In genomic region chr16:77789652-77790051, GRCm38 (mm10) we compare ENCODE assay signal across 23 mouse cellular contexts.
DNase-seq lines count a peak whose midpoint lies in the region; ATAC-seq and TF ChIP-seq lines count a peak whose summit lies in the region.
"Had no signal": no experiment of that assay in that cellular context is flagged by ENCODE, and none has a peak within 500 bp of the region (broad histone marks: within the 10 kb centered on the region; RNA-seq: fewer than 3 reads in every experiment).

No protein-coding gene starts in this region.

- H3K4me1 ChIP-seq in hindbrain, embryonic 14.5 days (replicated peaks; ENCODE audit: control insufficient read depth, insufficient read depth, low read length) = peaks cover 19% of the 10 kb centered on the region; the same call in 1 of the 2 replicates
- peaks cover 22% of the 10 kb centered on the region for H3K4me1 ChIP-seq in midbrain, embryonic 12.5 days
- no peaks in the 10 kb centered on the region for H3K4me1 ChIP-seq in neural tube, embryonic 14.5 days (ENCODE audit: control insufficient read depth, insufficient read depth, low read length)
- no peaks in the 10 kb centered on the region for H3K4me1 ChIP-seq in liver, postnatal 0 days (ENCODE audit: insufficient read depth)
- no peaks in the 10 kb centered on the region for H3K4me1 ChIP-seq in heart, embryonic 11.5 days (ENCODE audit: control insufficient read depth, insufficient read depth, low read length)
- H3K4me1 ChIP-seq: heart, embryonic 10.5 days had no signal

- H3K27ac ChIP-seq in layer of hippocampus, adult 2 months = peak overlapping the region; percentile 93
- peak overlapping the region; percentile 99 for H3K27ac ChIP-seq in hindbrain, embryonic 14.5 days
- peak overlapping the region; percentile 92 for H3K27ac ChIP-seq in midbrain, embryonic 12.5 days (replicated peaks)
- peak overlapping the region; percentile 98 for H3K27ac ChIP-seq in neural tube, embryonic 14.5 days (ENCODE audit: low read depth, low read length)
- H3K27ac ChIP-seq in liver, postnatal 0 days (ENCODE audit: low read depth) = no peak overlapping the region
- no peak overlapping the region for H3K27ac ChIP-seq in heart, embryonic 11.5 days (ENCODE audit: low read depth, low read length)
- H3K27ac ChIP-seq: embryonic facial prominence, embryonic 12.5 days; heart, embryonic 10.5 days; kidney, embryonic 15.5 days; left cerebral cortex, adult 2 months had no signal

- no peaks in the 10 kb centered on the region for H3K9me3 ChIP-seq in hindbrain, embryonic 14.5 days (ENCODE audit: control insufficient read depth, low read length)
- H3K9me3 ChIP-seq in midbrain, embryonic 12.5 days = no peaks in the 10 kb centered on the region
- H3K9me3 ChIP-seq in neural tube, embryonic 14.5 days (ENCODE audit: control insufficient read depth, low read length) = no peaks in the 10 kb centered on the region
- H3K9me3 ChIP-seq in liver, postnatal 0 days (ENCODE audit: low read length) = no peaks in the 10 kb centered on the region
- H3K9me3 ChIP-seq in heart, embryonic 11.5 days (replicated peaks; ENCODE audit: control insufficient read depth, low read length) = no peaks in the 10 kb centered on the region
- H3K9me3 ChIP-seq: embryonic facial prominence, embryonic 12.5 days; heart, embryonic 10.5 days; kidney, embryonic 15.5 days had no signal

- no peak; the same call in 1 of the 2 replicates for ATAC-seq in hindbrain, embryonic 14.5 days (ENCODE audit: low FRiP score)
- no peak for ATAC-seq in midbrain, embryonic 12.5 days (ENCODE audit: low FRiP score, low read depth)
- ATAC-seq in neural tube, embryonic 14.5 days (ENCODE audit: low read depth) = peak; percentile 55; the same call in 1 of the 2 replicates
- no peak for ATAC-seq in liver, postnatal 0 days
- ATAC-seq in heart, embryonic 11.5 days (replicated peaks; ENCODE audit: insufficient number of reproducible peaks, low FRiP score, low TSS enrichment) = no peak
- ATAC-seq: intestine, postnatal 0 days; Patski had no signal

- no peak overlapping the region for H3K4me3 ChIP-seq in layer of hippocampus, adult 2 months
- no peak overlapping the region for H3K4me3 ChIP-seq in hindbrain, embryonic 14.5 days (replicated peaks; ENCODE audit: low read length)
- H3K4me3 ChIP-seq in midbrain, embryonic 12.5 days = no peak overlapping the region
- H3K4me3 ChIP-seq in neural tube, embryonic 14.5 days (ENCODE audit: low read depth, low read length) = no peak overlapping the region
- no peak overlapping the region for H3K4me3 ChIP-seq in liver, postnatal 0 days (ENCODE audit: low read depth, low read length)
- H3K4me3 ChIP-seq in heart, embryonic 11.5 days (ENCODE audit: low read depth, low read length) = no peak overlapping the region
- H3K4me3 ChIP-seq: embryonic facial prominence, embryonic 12.5 days; heart, embryonic 10.5 days; kidney, embryonic 15.5 days; left cerebral cortex, adult 2 months had no signal

- H3K9ac ChIP-seq in hindbrain, embryonic 14.5 days = peak overlapping the region; percentile 57; the same call in 1 of the 2 replicates
- H3K9ac ChIP-seq in midbrain, embryonic 12.5 days (replicated peaks) = no peak overlapping the region
- H3K9ac ChIP-seq in neural tube, embryonic 14.5 days (replicated peaks; ENCODE audit: low read depth, low read length) = no peak overlapping the region
- no peak overlapping the region for H3K9ac ChIP-seq in liver, postnatal 0 days (replicated peaks)
- no peak overlapping the region for H3K9ac ChIP-seq in heart, embryonic 11.5 days (ENCODE audit: low read depth, low read length)
- H3K9ac ChIP-seq: embryonic facial prominence, embryonic 12.5 days; kidney, embryonic 15.5 days had no signal

- DNase-seq in layer of hippocampus, adult 2 months (ENCODE audit: low spot score in 2 of 2) = peak in 1 of 2 experiments; percentile 19
- no peak for DNase-seq in layer of hippocampus, adult 11-12 months (ENCODE audit: low spot score)
- DNase-seq in hindbrain, embryonic 14.5 days (ENCODE audit: low spot score) = peak; percentile 46
- DNase-seq in liver, postnatal 0 days = no peak
- no peak for DNase-seq in left cerebral cortex, adult 8-10 months (ENCODE audit: low spot score in 2 of 2)
- DNase-seq: adrenal gland, postnatal 36 days; B cell, adult 2 months; cerebellum, adult 9-11 months; gastrocnemius, postnatal 10 days; kidney, postnatal 4 days; lung, adult 18-20 months; lung, postnatal 10 days had no signal

- TF ChIP-seq CTCF in layer of hippocampus, adult 2 months (conservative IDR thresholded peaks at IDR 0.05) = no peak
- no peak for TF ChIP-seq CTCF in liver, postnatal 0 days (IDR thresholded peaks at IDR 0.05; ENCODE audit: low read depth)

- no peak for TF ChIP-seq EP300 in liver, postnatal 0 days (IDR thresholded peaks at IDR 0.05; ENCODE audit: low read depth)

- no peaks in the 10 kb centered on the region for H3K36me3 ChIP-seq in hindbrain, embryonic 14.5 days (replicated peaks; ENCODE audit: control insufficient read depth, insufficient read depth)
- H3K36me3 ChIP-seq in midbrain, embryonic 12.5 days = no peaks in the 10 kb centered on the region
- no peaks in the 10 kb centered on the region for H3K36me3 ChIP-seq in neural tube, embryonic 14.5 days (ENCODE audit: control insufficient read depth, insufficient read depth, low read length)
- H3K36me3 ChIP-seq in liver, postnatal 0 days (replicated peaks; ENCODE audit: insufficient read depth, low read length) = no peaks in the 10 kb centered on the region
- H3K36me3 ChIP-seq in heart, embryonic 11.5 days (ENCODE audit: control insufficient read depth, insufficient read depth, low read length) = no peaks in the 10 kb centered on the region
- H3K36me3 ChIP-seq: embryonic facial prominence, embryonic 12.5 days; G1E; heart, embryonic 10.5 days; kidney, embryonic 15.5 days had no signal

- WGBS in hindbrain, embryonic 14.5 days = 40% methylated on average over 5 of the region's 5 CpGs
- 68% methylated on average over 5 of the region's 5 CpGs for whole genome bisulfite sequencing in midbrain, embryonic 12.5 days
- 60% methylated on average over 5 of the region's 5 CpGs for WGBS in neural tube, embryonic 14.5 days
- 79% methylated on average over 5 of the region's 5 CpGs for WGBS in liver, postnatal 0 days (ENCODE audit: insufficient replicate concordance)
- 72% methylated on average over 5 of the region's 5 CpGs for WGBS in heart, embryonic 11.5 days (ENCODE audit: insufficient replicate concordance)

- H3K4me2 ChIP-seq in hindbrain, embryonic 14.5 days (replicated peaks) = no peak overlapping the region
- H3K4me2 ChIP-seq in midbrain, embryonic 12.5 days (replicated peaks) = no peak overlapping the region
- no peak overlapping the region for H3K4me2 ChIP-seq in neural tube, embryonic 14.5 days (ENCODE audit: low read depth, low read length)
- H3K4me2 ChIP-seq in liver, postnatal 0 days (ENCODE audit: low read depth, low read length) = no peak overlapping the region
- no peak overlapping the region for H3K4me2 ChIP-seq in heart, embryonic 11.5 days
- H3K4me2 ChIP-seq: embryonic facial prominence, embryonic 12.5 days; kidney, embryonic 15.5 days had no signal

- no peaks in the 10 kb centered on the region for H3K27me3 ChIP-seq in hindbrain, embryonic 14.5 days (ENCODE audit: control insufficient read depth, insufficient read depth, low read length)
- H3K27me3 ChIP-seq in midbrain, embryonic 12.5 days = no peaks in the 10 kb centered on the region
- no peaks in the 10 kb centered on the region for H3K27me3 ChIP-seq in neural tube, embryonic 14.5 days (ENCODE audit: control insufficient read depth, insufficient read depth, low read length)
- no peaks in the 10 kb centered on the region for H3K27me3 ChIP-seq in liver, postnatal 0 days (ENCODE audit: insufficient read depth, low read length)
- H3K27me3 ChIP-seq in heart, embryonic 11.5 days (ENCODE audit: control insufficient read depth, insufficient read depth, low read length) = no peaks in the 10 kb centered on the region
- H3K27me3 ChIP-seq: CH12.LX; embryonic facial prominence, embryonic 12.5 days; kidney, embryonic 15.5 days had no signal

Comparison
In these comparisons a context has a peak if more than half of its experiments do, and no peak if none do; other contexts are left out.
1. H3K27ac ChIP-seq: peak in layer of hippocampus, adult 2 months (single experiment), hindbrain, embryonic 14.5 days (single experiment), midbrain, embryonic 12.5 days (single experiment) and neural tube, embryonic 14.5 days (single experiment); none in liver, postnatal 0 days (single experiment) and heart, embryonic 11.5 days (single experiment).